Mouse (Mus musculus): ENCODE measurements around the gene Trpt1.

Gene Trpt1
- long read RNA-seq, experiment 1, partial matches to known transcripts: 0 of 4 reads
- long read RNA-seq, experiment 1, other reads (novel, unspliced or antisense): 1 of 4 reads
- long read RNA-seq, experiment 2, partial matches to known transcripts: 0 of 2 reads
- long read RNA-seq, experiment 2, other reads (novel, unspliced or antisense): 0 of 2 reads

DNA sequence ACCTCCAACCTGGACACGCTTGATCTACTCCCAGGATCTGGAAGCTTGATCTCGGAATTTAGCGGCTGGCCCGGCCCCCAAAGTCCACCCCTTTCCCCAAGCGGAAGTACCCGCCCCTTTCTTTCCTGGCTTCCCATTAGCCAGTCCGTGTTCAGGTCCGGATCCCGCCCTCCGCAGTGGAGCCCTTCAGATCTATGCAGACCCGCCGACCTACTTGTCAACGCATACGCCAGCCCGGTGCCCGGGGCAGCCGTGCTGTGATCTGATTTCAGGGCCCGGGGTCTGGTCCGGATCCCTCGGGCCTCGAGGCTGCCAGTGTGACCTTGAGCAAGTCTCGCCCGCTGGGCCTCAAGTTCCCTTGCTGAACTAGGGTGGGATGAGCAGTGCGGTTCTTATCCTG is at the start of gene Trpt1, which contains the start of gene Nudt22:
Trpt1 (plus strand) TSS at position 126 of the 400 bp plus-strand sequence.
Nudt22 (minus strand) TSS at position 112 of the 400 bp plus-strand sequence.
- intact Hi-C loops (cut with DNase I): loop anchor here (5.0 kb wide), 1 partner anchor 41 kb away; the partner anchor contains the start of gene Stip1

DNA sequence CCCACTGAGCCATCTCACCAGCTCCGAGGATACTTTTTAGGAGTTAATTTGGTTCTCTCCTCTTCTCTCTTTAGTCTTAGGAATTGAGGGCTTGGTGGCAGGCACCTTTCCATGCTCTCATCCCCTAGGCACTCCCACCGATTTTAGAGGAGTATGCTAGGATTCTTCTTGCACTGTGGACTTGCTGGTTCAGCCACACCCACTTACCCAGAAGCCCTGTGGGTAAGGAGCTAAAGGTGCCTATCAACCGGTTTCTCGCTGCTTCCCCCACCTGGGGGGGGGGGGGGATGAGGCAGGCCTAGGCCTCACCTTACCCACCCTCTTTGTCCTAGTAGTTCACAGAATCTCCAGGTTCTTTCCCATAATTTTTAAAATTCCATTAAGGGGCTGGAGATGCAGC is 48.2 kb upstream of the Trpt1 start:
- intact Hi-C loops (cut with DNase I): no loop called here

DNA sequence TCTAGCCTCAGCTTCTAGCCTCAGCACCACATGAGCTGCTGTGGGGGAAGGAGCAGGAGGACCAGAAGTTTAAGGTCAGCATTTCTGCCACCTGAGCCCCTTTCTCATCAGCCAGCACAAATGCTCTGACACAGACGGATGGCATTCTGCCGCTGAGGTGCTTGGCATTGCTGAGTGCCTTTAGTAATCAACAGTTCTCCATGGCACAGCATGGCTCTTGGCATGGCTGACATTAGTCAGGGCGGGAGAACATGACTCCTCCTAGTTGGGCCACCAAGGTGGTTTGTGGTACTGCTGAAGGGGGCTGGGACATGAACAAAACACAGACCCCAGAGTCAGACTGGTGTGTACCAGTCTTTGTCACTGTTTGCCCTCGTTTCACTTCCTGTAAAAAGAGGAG is 47.7 kb upstream of the Trpt1 start:
- intact Hi-C loops (cut with DNase I): no loop called here

DNA sequence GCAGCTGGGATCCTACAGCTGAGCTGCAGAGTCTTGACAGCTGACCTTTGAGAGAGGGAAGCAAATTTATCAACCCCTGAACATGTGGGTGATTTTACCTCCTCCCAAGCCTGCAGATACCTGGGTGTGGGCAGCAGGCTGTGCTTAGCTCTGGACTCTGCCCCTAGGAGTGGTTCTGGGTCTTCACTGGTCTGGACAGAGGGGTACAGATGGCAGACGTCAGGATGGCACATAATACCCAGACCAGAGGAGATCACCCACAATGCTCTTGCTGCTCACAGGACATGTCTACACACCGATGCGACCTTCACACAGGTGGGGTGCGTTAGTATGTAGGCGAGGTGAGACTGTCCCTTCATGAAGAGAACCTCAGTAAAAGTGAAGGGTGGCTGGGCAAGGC is 46.4 kb upstream of the Trpt1 start:
- intact Hi-C loops (cut with DNase I): no loop called here

DNA sequence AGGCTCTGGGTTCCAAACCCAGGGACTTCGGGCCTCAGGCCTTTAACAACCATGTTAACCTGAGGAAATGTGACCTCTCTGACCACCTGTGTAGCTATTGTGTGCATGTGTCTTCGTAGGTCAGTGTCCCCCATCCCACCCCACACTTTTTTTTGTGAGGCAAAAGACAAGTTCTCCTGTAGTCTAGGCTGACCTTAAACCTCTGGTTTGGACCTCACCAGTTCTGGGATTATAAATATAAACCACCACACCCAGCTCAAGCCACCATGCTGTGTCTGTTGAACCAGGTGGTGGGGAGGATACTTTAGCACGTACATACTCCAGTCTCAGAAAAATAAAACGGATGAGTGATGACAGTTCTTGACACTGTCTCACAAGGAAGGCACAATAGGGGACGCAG is 46.0 kb upstream of the Trpt1 start:
- intact Hi-C loops (cut with DNase I): no loop called here

DNA sequence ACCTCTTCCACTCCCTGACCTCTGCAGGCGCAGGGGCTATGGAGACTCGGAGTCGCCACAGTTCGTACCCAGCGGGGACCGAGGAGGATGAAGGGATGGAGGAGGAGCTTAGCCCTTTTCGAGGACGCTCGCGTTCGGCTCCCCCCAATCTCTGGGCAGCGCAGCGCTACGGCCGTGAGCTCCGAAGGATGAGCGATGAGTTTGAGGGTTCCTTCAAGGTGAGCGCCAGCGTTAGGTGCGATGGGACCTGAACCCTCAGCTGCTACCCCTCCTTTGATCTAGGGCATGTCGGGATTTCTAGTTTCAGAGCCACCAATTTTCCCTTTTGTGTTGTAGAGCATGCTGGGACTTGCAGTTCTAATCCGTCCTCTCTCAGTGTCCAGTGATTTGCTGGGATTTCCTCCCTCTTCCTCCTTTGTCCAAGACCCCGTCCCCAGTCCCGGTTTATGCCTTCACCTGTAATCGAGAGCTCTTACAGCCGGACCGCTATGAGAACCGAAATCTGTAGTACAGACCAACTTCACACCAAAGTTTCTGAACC is 45.2 kb upstream of the Trpt1 start:
- intact Hi-C loops (cut with DNase I): no loop called here

DNA sequence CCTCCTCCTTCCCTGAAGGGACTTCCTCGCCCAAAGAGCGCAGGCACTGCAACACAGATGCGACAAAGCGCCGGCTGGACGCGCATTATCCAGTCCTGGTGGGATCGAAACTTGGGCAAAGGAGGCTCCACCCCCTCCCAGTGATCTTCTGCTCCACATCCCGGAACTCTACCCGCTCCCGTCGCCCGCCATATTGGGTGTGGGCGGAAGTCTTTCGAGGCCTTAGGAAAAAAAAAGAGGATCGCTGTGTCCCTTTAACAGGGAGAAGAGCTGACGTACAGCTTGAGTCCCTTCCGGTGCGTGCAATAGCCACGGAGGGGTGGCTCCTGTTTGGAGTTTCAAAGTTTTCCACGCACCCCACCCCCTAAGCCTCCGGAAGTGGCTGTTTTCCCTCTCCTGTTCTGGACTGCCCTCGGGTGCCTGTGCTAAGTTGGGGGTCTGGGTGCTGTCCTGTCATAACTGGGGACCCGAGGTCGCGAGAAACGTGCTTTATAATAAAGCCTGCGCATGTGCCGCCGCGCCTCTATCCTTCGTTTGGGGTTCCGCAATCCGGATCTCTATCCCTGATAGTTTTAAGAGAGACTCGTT is 44.5 kb upstream of the Trpt1 start:
- intact Hi-C loops (cut with DNase I): no loop called here

DNA sequence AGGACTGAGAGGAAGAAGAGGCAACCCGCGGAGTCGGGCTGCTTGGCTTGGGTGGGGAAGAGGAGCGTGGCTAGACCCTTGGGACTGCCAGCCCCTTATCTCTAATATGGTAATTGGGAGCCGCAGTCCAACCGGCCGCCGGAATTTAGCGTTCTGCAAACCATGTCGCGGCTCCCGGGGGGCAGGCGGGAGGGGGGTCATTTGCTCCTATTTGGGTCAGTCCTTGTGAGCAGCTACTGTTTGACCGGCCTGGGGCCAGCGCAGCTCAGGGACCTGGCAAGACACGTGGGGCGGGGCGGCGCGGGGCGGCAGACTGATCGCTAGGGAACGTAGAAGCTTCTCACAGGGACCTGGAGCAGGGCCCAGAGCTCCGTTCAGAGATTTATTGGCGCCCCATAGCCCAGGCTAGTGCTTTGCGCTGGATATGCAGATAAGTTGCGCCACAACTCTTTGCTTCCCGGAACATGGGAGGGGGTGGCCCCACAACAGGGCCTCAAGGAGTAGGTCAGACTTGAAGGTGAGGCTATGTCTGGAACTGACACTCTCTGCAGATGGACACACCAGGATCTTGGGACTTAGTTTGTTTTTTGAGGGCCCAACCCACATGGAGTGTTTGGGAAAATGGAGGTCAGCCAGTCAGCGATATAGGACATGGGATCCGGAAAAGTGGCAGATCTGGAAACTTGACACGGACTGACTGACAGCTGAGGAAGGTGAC is 43.8 kb upstream of the Trpt1 start:
- intact Hi-C loops (cut with DNase I): no loop called here

DNA sequence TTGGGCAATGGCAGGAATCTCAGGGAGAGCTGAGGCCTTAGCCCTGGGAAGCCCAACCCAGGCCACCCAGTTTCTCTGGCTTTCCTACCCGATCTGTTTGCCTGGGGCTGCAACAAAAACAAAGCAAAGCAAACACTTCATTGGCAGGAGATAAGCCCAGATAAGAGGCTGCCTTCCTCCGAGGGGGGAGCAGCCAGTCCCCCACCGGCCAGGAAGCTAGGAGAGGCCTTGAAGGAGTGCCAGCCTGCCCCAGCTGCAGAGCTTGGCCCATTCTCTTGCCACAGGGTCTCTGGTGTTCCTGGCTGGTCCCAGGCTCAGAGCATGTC is 43.3 kb upstream of the Trpt1 start:
- intact Hi-C loops (cut with DNase I): no loop called here

DNA sequence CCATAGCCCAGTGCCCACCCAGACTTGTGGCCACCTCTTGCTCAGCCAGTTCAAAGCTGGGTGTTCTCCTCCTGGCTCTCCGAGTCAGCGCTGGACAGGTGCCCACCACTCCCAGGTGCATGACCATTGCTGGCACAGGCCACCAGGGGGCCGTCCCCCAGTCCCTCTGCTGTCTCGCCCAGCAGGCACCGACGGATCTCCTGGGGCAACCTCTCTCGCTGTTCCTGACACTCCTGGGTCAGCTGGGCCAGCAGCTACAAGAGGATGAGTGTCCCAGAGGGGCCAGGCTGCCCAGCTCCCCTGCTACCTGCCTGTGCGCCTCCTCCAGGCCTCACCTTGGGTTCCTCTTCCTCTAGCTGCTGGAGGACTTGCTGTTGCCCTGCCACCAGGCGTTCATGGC is 41.9 kb upstream of the Trpt1 start:
- intact Hi-C loops (cut with DNase I): no loop called here

DNA sequence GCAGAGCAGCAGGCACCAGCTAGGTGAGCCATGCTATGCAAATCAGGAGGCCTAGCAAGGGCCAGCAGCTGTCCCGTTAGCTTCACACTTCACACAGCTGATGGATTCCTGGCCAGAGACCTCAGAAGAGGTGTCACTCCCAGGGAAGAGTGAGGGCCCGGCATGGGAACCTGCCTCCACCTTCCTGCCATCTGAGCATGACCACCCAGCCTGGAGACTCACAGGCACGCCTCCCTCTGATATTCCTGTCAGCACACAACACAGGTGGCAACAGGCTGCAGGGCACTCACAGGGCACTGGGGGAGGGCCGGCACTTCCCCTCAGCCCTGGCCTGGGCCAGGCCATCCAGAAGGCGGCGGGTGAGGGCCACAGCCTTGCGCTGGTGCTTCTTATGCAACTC is 40.5 kb upstream of the Trpt1 start:
- intact Hi-C loops (cut with DNase I): no loop called here

DNA sequence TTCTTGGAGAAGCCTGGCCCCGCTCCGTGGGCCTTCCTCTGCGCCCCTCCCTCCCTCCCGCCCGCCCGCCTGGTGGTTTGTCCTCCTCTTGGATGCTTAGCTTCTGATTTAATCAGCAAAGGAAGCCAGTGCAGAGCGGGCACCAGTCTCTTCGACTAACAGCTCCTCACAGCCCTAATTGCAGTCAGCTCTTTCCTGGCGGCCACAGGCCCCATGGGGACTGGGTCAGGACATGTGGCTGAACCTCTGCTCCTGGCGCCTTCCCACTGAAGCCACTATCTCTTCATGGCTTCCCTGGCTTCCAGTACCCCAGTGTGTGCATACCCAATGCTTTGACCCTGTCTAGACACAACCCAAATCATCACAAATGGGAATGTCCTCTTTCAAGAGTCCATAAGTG is 39.5 kb upstream of the Trpt1 start:
- intact Hi-C loops (cut with DNase I): no loop called here

DNA sequence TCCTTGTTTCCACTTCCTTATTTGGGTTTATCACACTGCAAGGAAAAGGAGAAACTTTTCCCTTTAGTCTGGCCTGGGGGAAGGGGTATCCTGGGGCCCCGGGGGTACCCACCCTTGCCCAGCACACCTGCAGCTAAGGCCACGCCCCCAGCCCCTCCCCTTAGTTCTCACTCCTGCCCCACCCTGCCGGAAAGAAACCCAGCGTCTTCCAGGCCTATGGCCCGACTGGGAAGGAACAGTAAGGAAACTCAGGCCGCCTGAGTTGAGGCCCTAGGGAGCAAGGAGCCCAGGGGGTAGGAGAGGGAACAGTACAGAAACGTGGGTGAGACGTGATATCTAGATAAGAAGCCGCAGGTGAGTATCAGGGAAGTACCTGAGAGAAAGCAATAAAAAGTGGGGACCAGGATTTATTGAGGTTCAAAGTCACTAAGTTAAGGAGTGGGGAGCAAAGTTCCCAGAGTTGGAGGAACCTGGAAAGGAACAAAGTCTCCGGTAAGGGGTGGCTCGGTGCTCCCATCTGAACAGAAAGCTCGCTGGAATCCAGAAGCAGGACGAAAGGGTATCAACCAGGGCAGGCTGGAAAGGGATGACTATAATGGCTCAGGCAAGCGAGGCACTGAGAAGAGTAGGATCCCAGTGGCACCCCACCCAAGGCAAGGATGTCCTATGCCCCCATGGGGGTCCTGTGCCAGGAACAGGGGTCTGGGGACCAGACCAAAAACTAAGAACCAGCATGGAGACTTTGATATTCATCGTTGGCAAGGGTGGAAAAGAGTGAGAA is 27.2 kb upstream of the Trpt1 start:
- intact Hi-C loops (cut with DNase I): no loop called here

DNA sequence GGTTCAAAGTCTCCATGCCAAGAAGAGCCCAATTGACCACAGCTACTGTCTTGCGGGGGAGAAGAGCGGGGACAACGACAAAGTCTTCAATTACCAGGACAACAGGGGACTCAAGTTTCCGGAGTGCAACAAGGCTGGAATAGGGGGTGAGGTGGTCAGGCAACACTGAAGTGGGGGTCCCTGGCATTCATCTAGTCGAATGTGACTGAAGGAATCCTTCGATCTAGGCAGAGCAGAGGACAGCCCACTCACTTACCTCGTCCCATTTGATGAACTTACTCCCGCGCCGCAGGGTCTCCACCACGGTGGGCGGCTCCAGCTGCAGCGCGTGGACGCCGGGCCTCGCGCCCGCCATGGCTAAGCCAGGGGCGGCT is 26.7 kb upstream of the Trpt1 start:
- intact Hi-C loops (cut with DNase I): no loop called here

DNA sequence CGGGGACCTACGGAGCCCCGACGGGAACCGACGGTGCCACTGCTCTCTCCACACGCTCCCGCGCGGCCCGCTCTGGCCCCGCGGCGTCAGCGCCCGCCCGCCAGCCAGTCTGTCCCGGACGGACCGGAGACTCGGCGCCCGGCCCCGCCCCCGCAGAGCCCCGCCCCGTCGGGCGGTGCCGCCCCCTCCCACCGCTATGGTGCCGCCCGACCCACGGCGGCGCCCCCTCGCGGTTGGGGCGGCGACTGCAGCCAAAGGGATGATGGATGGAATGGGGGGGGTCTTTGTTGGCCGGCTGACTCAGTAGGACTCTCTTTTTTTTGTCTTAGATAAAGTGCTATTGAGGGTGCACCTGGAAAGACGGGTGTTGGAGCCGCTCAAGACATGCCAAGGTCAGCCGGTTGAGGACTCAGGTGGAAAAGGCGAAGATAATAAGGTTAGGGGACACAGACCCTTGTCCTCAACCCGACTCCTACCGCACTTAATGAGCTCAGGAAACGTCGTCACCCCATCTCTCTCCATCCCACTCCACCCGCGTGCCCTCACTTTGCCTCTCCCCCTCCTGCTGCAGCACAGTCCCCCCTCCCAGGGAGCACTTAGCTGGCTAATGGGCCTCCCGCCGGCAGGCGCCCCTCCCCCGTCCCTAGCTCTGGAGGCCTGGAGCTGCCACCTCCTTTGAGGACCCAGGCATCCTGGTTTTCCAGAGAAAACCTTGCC is 26.1 kb upstream of the Trpt1 start:
- intact Hi-C loops (cut with DNase I): loop anchor here (5.0 kb wide), 1 partner anchor 43 kb away; the partner anchor contains the start of gene Catsperz

DNA sequence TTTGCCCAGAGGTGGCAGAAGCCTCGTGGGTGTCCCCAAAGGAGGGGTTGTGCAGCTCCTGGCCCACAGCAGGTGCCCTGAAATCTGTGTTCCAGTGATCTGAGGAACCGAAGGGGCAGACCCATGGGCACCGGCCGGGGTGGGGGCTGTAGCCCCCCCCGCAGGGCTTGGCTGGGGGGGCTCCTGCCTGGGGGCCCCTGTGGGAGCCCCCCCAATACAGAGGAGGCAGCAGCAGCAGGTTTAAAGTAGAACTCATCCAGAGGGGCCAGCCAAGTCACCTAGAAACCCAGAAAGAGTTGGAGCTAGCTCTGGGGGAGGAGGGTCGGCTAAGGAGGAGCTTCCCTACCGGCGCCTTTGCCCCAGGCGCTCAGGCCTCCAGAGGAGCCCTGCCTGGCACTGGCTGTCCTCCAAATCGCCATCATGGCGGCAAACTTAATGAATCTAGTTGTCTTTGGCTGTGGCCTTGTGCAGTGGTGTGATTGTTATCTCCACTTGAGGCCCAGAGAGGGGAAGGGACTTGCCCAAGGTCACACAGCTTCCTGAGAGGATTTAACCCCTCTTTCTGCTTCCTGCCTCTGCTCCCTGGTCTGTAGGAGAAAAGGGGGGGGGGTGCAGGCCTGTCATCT is 25.4 kb upstream of the Trpt1 start:
- intact Hi-C loops (cut with DNase I): loop anchor here (5.0 kb wide), 1 partner anchor 43 kb away; the partner anchor contains the start of gene Catsperz

DNA sequence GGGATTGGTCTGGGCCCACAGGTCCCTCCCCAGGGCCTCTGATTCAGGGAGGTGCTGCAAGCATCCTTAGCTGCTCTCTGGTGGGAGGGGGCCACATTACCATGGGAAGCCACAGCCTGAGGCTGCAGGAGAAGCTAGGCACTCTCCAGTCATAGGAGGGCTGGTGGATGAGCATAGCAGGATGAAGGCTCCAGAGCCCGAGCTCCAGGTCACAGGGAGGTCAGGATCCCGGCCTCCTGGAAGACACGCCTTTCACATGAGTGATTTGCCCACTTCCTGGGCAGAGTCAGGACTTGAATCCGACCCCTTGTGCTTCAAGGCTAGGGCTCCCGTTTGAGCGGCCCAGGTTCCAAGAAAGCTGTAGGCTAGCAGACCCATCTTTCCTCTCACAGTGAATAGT is 24.3 kb upstream of the Trpt1 start:
- intact Hi-C loops (cut with DNase I): loop anchor here (5.0 kb wide), 1 partner anchor 44 kb away; the partner anchor contains the start of gene Catsperz

DNA sequence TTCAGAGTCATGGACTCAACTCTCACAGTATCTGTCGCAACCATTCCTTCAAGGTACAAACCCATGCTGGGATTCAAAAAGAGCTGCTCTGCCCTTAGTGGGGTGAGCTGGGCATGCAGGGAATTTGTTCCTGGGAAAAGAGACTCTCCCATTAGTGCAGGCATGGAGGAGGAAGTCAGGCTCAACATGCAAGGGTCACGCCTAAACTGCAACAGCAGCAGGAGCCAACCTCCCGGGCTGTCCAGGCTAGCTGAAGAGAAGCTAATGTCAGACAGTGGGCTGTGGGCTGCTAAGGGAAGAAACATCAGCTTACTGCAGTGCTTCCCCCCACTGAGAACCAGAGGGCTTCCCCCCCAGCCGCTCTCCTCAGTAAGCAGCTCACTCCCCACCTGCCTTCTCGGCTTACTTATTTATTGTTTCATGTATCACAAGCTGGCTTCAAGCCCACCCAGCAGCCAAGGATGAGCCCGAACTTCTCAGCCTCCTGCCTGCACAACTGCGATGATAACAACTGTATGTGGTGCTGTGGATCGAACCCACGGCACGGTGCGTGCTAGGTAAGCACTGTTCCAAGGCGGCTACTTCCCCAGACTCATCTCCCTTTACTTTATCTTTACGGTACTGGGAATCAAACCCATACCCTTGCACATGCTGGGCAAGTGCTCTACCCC is 23.5 kb upstream of the Trpt1 start:
- intact Hi-C loops (cut with DNase I): loop anchor here (5.0 kb wide), 1 partner anchor 45 kb away; the partner anchor contains the start of gene Catsperz

DNA sequence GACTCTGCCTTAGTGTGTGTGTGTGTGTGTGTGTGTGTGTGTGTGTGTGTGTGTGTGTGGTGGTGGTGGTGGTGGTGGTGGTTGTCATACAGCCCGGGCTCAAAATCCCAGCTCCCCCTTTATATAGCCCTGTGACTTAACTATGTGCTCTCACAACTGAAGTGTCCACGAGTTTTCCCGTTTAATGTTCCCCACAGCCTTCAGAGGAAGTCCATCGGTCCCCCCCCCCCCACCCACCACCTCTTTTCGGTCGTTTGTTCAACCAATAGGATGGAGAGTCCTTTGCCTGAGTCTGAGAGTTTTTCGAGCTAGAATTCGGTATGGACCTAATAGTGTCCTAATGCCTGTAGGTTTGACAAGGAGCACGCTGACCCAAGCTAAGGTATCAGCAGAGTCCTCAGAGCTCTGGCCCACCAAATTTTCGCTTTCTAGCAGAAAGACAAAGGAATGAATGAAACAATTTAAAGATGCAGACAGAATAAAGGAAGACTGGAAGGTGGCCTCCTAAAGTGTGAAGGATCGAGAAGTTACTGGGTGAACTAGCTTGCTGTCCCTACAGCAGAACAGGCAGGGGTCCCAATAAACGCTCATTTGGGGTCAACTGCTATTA is 22.2 kb upstream of the Trpt1 start:
- intact Hi-C loops (cut with DNase I): loop anchor here (5.0 kb wide), 1 partner anchor 46 kb away; the partner anchor contains the start of gene Catsperz

All from adrenal gland (tissue).